Mouse (Mus musculus) hindbrain, embryonic 14.5 days (tissue): ENCODE data around the gene Npr3. TPM values are rescaled to one million over a fixed set of nuclear protein-coding genes. Genes with fewer than 3 reads are reported as not detected.

Source experiments
- ATAC-seq: fragments of 200-750 bp; cut with Nextera tagmentation; 2 replicates; pipeline ENCODE4 v1.8.0; 2017; ENCODE audit warnings: moderate number of reproducible peaks, mild to moderate bottlenecking, moderate TSS enrichment, moderate library complexity; ENCODE audit not compliant: low FRiP score
- DNase-seq: peaks from one replicate; pipeline ENCODE4 v3.0.0-alpha.2; 2015; ENCODE audit warnings: low spot score
- H3K27ac ChIP-seq: fragments of 300-500 bp; sonication (generic); 2 replicates; pipeline ENCODE4 v1.5.1; 2014; ENCODE audit warnings: mild to moderate bottlenecking, moderate library complexity
- H3K27me3 ChIP-seq: fragments of 300-500 bp; sonication (generic); 2 replicates; pipeline ENCODE4 v1.6.1; 2014; ENCODE audit warnings: mild to moderate bottlenecking, low read length, mixed read lengths; ENCODE audit not compliant: control insufficient read depth, insufficient read depth
- H3K36me3 ChIP-seq: fragments of 300-500 bp; sonication (generic); replicated peaks from 2 replicates; pipeline ENCODE4 v1.6.1; 2014; ENCODE audit not compliant: control insufficient read depth, insufficient read depth
- H3K4me1 ChIP-seq: fragments of 300-500 bp; sonication (generic); replicated peaks from 2 replicates; pipeline ENCODE4 v1.6.1; 2014; ENCODE audit warnings: antibody characterized with exemption, low read length, mixed read lengths; ENCODE audit not compliant: control insufficient read depth, insufficient read depth
- H3K4me2 ChIP-seq: fragments of 300-500 bp; sonication (generic); replicated peaks from 2 replicates; pipeline ENCODE4 v1.6.1; 2014; ENCODE audit warnings: mild to moderate bottlenecking, moderate library complexity
- H3K4me3 ChIP-seq: fragments of 300-500 bp; sonication (generic); replicated peaks from 2 replicates; pipeline ENCODE4 v1.5.1; 2014; ENCODE audit warnings: mild to moderate bottlenecking, low read length
- H3K9ac ChIP-seq: fragments of 300-500 bp; sonication (generic); 2 replicates; pipeline ENCODE4 v1.6.1; 2014
- H3K9me3 ChIP-seq: fragments of 300-500 bp; sonication (generic); 2 replicates; pipeline ENCODE4 v1.6.1; 2016; ENCODE audit warnings: low read length; ENCODE audit not compliant: control insufficient read depth
- WGBS: fragments of 180-500 bp; shearing (Covaris S2); extraction: QIAGEN DNeasy Blood & Tissue Kit; methylation state at CpG from one replicate; pipeline ENCODE4 v1.1.7; 2014; 5-methylcytosine and 5-hydroxymethylcytosine counted together
- polyA plus RNA-seq: library from polyadenylated mRNA; unstranded; fragments of >200 nt; fragmentation: Nextera tagmentation; extraction: Ambion mirVana; gene quantifications from 2 replicates; pipeline ENCODE4 v1.2.1, GENCODE M21; 2014

The Npr3 gene
- polyA plus RNA-seq, 1 experiment from 2014 or later: 1.8 TPM

DNA sequence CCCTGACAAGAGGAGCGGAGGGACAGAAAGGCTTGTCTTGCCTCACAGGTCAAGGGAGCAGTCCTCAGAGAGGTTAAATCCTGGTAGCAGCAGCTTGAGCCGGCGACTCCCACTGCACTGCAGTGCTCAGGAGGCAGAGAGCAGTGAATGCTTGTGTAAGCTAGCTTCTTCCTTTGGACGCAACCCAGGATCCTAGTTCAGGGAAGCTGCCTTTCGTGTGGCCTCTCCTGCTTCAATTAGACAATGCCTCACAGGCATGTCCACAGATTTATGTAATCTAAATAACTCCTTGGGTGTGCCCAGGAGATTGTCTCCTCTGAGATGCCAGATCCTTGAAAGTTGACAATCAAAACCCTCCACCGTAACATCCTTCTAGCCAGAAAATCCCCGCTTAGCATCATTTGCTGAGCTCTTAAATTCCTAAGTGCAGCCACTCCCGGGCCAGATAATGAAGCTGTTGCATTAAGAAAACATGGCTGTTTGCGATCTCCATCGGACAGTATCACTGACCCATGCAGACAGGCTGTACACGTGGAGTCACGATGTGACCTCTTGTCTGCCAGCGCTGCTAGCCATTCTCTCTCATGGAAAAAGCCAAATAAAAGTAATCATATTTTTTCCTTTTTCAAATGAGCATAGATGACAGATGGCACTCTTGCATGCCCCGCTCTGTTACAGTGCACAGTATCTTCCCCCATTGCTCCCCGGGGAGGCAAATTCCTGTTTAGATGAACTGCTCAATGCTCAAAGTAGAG, 44.1 kb downstream of the Npr3 start:
- Histone ChIP-seq H3K9ac (no peak overlapping the region), H3K4me2 (no peak overlapping the region), H3K4me1 (no peaks in the 10 kb centered on the region), H3K27ac (no peak overlapping the region), H3K4me3 (no peak overlapping the region), H3K36me3 (no peaks in the 10 kb centered on the region), H3K9me3 (no peaks in the 10 kb centered on the region), H3K27me3 (no peaks in the 10 kb centered on the region)
- no peak for DNase-seq
- ATAC-seq: no peak
- WGBS: 78% methylated on average over 15 of the region's 15 CpGs

DNA sequence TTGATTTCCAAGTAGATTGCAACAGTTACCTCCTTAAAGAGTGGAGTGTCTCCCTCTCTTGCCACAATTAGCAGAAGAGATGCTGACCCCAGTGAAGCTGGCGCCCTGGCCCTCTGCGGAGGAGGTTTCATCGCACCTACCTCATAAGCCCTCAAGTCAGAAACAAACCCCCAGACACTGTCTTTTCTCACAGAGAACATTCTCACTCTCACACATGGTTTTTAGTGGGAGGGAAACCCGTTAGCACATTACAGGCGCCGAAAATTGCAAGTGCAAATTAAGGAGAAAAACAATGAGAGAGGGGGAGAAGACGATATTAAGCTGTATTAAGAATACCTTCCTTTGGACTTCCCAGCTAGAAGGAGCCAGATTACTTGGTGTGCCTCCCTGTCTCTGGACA, 44.8 kb downstream of the Npr3 start:
- Histone ChIP-seq H3K36me3 (no peaks in the 10 kb centered on the region), H3K4me1 (no peaks in the 10 kb centered on the region), H3K4me2 (no peak overlapping the region), H3K27me3 (no peaks in the 10 kb centered on the region), H3K9ac (no peak overlapping the region), H3K4me3 (no peak overlapping the region), H3K27ac (no peak overlapping the region), H3K9me3 (no peaks in the 10 kb centered on the region)
- 91% methylated on average over 7 of the region's 7 CpGs for whole genome bisulfite sequencing
- no peak for DNase-seq
- ATAC-seq: no peak

DNA sequence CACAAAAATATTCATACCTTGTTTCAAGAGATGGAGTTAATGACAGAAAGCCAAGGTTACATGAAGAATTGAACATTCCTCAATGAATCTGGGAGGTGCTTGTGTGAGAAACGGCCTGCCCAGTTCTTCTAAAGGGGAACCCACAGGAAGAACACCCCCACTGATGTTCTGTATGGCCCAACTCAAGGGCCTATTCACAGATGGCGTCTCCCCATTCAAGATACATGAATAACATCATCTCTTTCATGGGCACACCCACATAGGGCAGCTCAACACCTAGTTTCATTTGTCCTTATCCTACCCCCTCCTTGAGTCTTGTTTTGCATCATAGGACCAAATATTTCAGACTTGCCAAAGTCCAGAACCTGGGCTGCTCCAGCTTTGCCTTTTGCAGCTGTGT, 46.8 kb downstream of the Npr3 start:
- Histone ChIP-seq H3K27ac (no peak overlapping the region), H3K36me3 (no peaks in the 10 kb centered on the region), H3K27me3 (no peaks in the 10 kb centered on the region), H3K4me3 (no peak overlapping the region), H3K4me2 (no peak overlapping the region), H3K9me3 (no peaks in the 10 kb centered on the region), H3K4me1 (no peaks in the 10 kb centered on the region), H3K9ac (no peak overlapping the region)
- no peak for DNase-seq
- 83% methylated on average over 2 of the region's 2 CpGs for WGBS
- no peak for ATAC-seq

DNA sequence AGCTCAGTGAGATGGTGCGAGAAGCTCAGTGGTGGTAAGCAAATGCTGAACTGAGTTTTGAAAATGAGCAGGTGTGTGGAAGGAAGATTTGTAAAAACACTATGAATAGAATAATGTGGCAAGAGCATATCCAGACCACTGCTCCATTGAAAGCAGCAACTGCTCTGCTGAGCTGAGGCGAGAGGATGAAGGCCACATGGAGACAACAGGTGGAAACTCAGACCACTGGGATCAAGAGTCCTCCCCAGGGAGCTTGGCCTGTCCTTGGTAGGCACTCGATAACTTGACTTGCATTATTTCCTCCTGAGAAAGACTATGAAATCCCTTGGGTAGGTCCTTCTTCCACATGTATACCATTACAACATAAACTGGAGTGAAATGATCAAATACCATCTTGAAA, 47.3 kb downstream of the Npr3 start:
- ATAC-seq: no peak
- Histone ChIP-seq H3K9me3 (no peaks in the 10 kb centered on the region), H3K4me2 (no peak overlapping the region), H3K9ac (no peak overlapping the region), H3K27ac (no peak overlapping the region), H3K27me3 (no peaks in the 10 kb centered on the region), H3K4me1 (no peaks in the 10 kb centered on the region), H3K4me3 (no peak overlapping the region), H3K36me3 (no peaks in the 10 kb centered on the region)
- WGBS: 93% methylated on average over 3 of the region's 3 CpGs
- no peak for DNase-seq

DNA sequence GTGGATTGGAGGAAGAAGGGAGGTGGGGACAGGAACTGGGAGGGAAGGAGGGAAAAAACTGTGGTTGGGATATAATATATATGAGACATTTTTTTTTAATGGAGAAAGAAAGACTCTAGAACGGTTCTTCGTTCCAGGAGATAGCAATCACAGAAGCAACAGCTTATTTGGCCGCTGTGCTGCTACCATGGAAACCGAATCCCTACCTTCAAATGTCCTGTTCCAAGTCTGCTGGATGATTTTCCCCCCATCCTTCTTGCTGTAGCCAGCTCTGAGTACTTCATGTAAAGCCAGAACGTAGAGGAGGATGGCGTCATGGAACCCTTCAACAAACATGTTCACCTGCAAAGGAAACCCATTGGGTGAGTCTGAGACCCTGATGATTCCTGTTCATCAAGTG, 48.7 kb downstream of the Npr3 start:
- Histone ChIP-seq H3K36me3 (no peaks in the 10 kb centered on the region), H3K9me3 (no peaks in the 10 kb centered on the region), H3K4me3 (no peak overlapping the region), H3K27ac (no peak overlapping the region), H3K4me2 (no peak overlapping the region), H3K27me3 (no peaks in the 10 kb centered on the region), H3K4me1 (no peaks in the 10 kb centered on the region), H3K9ac (no peak overlapping the region)
- 89% methylated on average over 6 of the region's 6 CpGs for WGBS
- DNase-seq (no peak), ATAC-seq (no peak)

DNA sequence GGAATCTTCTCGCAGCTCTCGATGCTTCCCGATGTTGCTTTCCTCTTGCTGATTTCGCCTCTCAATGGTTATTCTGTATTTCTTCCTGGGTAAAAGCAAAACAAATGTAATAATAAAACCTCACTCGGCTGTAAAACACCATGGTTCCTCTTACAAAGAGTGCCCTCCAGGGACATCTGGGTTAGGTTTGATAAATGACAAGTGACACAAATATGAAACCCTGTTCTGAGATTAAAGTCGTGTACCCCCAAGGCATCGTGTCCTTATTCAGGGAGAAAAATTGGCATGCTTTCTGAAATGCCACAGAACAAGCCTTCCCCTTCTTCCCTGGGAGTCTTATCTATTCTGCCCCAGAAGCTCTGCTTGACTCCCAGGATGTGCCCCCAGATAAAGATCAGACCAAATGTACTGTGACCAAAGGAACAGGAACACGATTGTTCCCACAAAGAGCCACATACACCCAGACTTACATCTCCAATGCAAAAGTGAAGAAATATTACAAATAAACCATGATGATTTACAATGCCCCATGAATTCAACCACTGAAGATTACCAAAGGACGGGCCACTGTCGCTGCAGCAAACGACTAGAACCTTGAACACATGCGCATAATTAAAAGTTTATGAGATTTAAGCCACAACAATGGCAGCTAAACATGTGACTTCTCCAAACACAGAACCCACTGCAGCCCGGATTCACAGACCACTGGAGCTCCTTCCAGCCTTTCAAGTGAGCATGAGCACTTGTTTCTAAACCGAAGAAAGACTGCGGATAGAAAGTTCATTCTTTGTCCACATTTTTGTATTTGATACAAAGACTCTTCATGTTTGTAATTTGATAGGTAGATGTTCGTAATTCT, 61.7 kb downstream of the Npr3 start:
- H3K4me3 ChIP-seq: no peak overlapping the region
- 60% methylated on average over 16 of the region's 16 CpGs for WGBS
- no peaks in the 10 kb centered on the region for H3K36me3 ChIP-seq
- H3K27ac ChIP-seq: no peak overlapping the region
- no peak overlapping the region for H3K4me2 ChIP-seq
- no peak overlapping the region for H3K9ac ChIP-seq
- H3K9me3 ChIP-seq: no peaks in the 10 kb centered on the region
- ATAC-seq (no peak), DNase-seq (peak; percentile 41)
- H3K27me3 ChIP-seq: no peaks in the 10 kb centered on the region
- no peaks in the 10 kb centered on the region for H3K4me1 ChIP-seq

DNA sequence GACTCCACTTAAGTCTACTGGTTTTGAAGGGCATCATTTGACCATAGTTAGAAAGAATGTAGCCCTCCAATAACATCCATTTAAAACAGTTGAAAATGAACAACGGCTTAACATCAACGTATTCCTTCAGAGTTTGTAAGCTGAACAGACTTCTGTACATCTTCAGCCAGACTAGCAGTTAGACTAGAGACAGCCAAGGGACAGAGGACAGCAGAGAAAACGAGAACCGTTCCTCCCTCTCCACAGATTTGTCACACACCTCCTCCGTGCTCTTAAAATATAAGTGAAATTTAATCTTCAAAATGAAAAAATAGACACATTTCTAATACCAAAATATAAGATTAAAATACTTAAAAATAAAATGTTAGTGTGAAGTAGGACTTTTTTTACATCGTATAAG, 63.0 kb downstream of the Npr3 start:
- no peak for ATAC-seq
- WGBS: 90% methylated on average over 6 of the region's 6 CpGs
- no peaks in the 10 kb centered on the region for H3K27me3 ChIP-seq

DNA sequence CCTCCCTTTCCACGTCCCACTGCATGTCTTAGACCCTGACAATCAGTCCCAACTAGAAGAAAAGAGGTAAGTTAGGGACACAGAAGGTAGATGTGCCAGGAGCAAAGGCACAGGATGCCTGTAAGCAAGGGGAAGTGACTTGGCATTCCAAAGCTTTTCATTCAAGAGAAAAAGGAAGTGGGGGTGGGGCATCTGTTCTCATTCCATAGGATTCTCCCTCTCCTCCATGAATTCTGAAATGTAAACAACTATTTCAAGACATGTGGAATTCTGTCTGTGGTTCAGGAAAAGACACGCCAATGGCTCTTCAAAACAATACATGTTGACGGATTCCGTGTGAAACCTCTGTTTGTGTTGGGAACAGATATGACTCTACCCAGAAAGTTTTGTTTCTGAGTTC, 65.3 kb downstream of the Npr3 start:
- Histone ChIP-seq H3K4me3 (no peak overlapping the region), H3K4me1 (no peaks in the 10 kb centered on the region), H3K27me3 (no peaks in the 10 kb centered on the region), H3K9me3 (no peaks in the 10 kb centered on the region), H3K36me3 (no peaks in the 10 kb centered on the region), H3K27ac (no peak overlapping the region), H3K9ac (no peak overlapping the region), H3K4me2 (no peak overlapping the region)
- ATAC-seq: no peak
- no peak for DNase-seq
- 77% methylated on average over 4 of the region's 4 CpGs for WGBS

More for the DNA sequence above, 63.0 kb downstream of the Npr3 start:
- DNase-seq: no peak
- Histone ChIP-seq H3K9ac (no peak overlapping the region), H3K27ac (no peak overlapping the region), H3K4me2 (no peak overlapping the region), H3K4me1 (no peaks in the 10 kb centered on the region), H3K36me3 (no peaks in the 10 kb centered on the region), H3K9me3 (no peaks in the 10 kb centered on the region), H3K4me3 (no peak overlapping the region)

DNA sequence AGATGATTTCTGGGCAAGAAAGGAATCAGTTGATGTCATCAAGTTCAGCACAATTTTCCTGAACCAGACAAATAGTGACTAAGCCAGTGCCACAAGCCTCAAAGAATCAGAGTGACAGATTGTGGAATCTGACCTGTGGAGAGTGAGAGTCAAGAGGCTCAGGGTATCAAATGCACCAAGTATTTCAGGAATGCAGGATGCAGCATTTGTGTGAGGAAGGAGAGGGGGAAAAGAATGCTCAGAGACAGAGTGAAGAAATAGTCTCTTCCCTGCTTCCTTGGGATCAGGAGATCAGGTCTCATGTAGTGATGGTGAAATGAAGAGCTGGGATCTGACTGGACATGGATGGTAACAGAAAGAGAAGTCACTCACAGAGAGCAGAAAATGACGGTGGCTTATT, 71.2 kb downstream of the Npr3 start:
- ATAC-seq: no peak
- 68% methylated on average over 1 of the region's 1 CpGs for WGBS

More for the DNA sequence above, 71.2 kb downstream of the Npr3 start:
- H3K4me1 ChIP-seq: no peaks in the 10 kb centered on the region
- no peak overlapping the region for H3K27ac ChIP-seq
- H3K27me3 ChIP-seq: no peaks in the 10 kb centered on the region
- H3K36me3 ChIP-seq: no peaks in the 10 kb centered on the region
- H3K4me3 ChIP-seq: no peak overlapping the region
- H3K4me2 ChIP-seq: no peak overlapping the region
- DNase-seq: no peak
- H3K9ac ChIP-seq: no peak overlapping the region
- H3K9me3 ChIP-seq: no peaks in the 10 kb centered on the region
